Mouse (Mus musculus): Measurements from ENCODE around the gene Tcf15.

Gene Tcf15

GRCm38 (mm10) chr2:152143279-152144157 lies at the start of gene Tcf15:
Tcf15 (plus strand) TSS chr2:152143561.
- no peak for DNase-seq (ENCODE audit: low spot score)

- no peak for DNase-seq (ENCODE audit: low spot score)
These were observed 48.4 kb upstream of the Tcf15 start for GRCm38 (mm10) chr2:152094856-152095545.

- no peak for DNase-seq (ENCODE audit: low spot score)
These were observed 46.4 kb upstream of the Tcf15 start for GRCm38 (mm10) chr2:152096922-152097321.

- DNase-seq (ENCODE audit: low spot score) = no peak
These were observed 45.4 kb upstream of the Tcf15 start for GRCm38 (mm10) chr2:152097916-152098315.

- DNase-seq (ENCODE audit: low spot score) = no peak
These were observed 43.8 kb upstream of the Tcf15 start for GRCm38 (mm10) chr2:152099538-152099937.

GRCm38 (mm10) chr2:152101761-152102160 lies 41.6 kb upstream of the Tcf15 start:
- peak; percentile 25 for DNase-seq (ENCODE audit: low spot score)

GRCm38 (mm10) chr2:152102369-152102768 lies 41.0 kb upstream of the Tcf15 start:
- DNase-seq (ENCODE audit: low spot score) = peak; percentile 47

- peak; percentile 28 for DNase-seq (ENCODE audit: low spot score)
These were observed 38.5 kb upstream of the Tcf15 start for GRCm38 (mm10) chr2:152104711-152105317.

GRCm38 (mm10) chr2:152105318-152106224 lies 37.8 kb upstream of the Tcf15 start, which contains the start of gene Srxn1:
Srxn1 (plus strand) TSS chr2:152105516.
- peak; percentile 96 for DNase-seq (ENCODE audit: low spot score)

GRCm38 (mm10) chr2:152106225-152106595 lies 37.2 kb upstream of the Tcf15 start:
- DNase-seq (ENCODE audit: low spot score) = no peak

GRCm38 (mm10) chr2:152106597-152106996 lies 36.8 kb upstream of the Tcf15 start:
- no peak for DNase-seq (ENCODE audit: low spot score)

GRCm38 (mm10) chr2:152108702-152109101 lies 34.7 kb upstream of the Tcf15 start:
- peak; percentile 19 for DNase-seq (ENCODE audit: low spot score)

- DNase-seq (ENCODE audit: low spot score) = no peak
These were observed 34.0 kb upstream of the Tcf15 start for GRCm38 (mm10) chr2:152109386-152109785.

- DNase-seq (ENCODE audit: low spot score) = no peak
These were observed 32.0 kb upstream of the Tcf15 start for GRCm38 (mm10) chr2:152111311-152111710.

- peak; percentile 88 for DNase-seq (ENCODE audit: low spot score)
These were observed 31.4 kb upstream of the Tcf15 start for GRCm38 (mm10) chr2:152111920-152112319.

- DNase-seq (ENCODE audit: low spot score) = no peak
These were observed 30.9 kb upstream of the Tcf15 start for GRCm38 (mm10) chr2:152112490-152112889.

- no peak for DNase-seq (ENCODE audit: low spot score)
These were observed 30.4 kb upstream of the Tcf15 start for GRCm38 (mm10) chr2:152112970-152113369.

- DNase-seq (ENCODE audit: low spot score) = no peak
These were observed 29.0 kb upstream of the Tcf15 start for GRCm38 (mm10) chr2:152114057-152114975.

- no peak for DNase-seq (ENCODE audit: low spot score)
These were observed 25.7 kb upstream of the Tcf15 start for GRCm38 (mm10) chr2:152117694-152118093.

GRCm38 (mm10) chr2:152119228-152119865 lies 24.0 kb upstream of the Tcf15 start:
- no peak for DNase-seq (ENCODE audit: low spot score)
